Mouse (Mus musculus) stomach, embryonic 14.5 days (tissue): ENCODE results near the gene Gpx3. TPM values are rescaled to one million over a fixed set of nuclear protein-coding genes. Genes with fewer than 3 reads are reported as not detected.
"Not testable (repeated sequence)": the region's sequence is repeated elsewhere in the genome, so short reads cannot be mapped to it uniquely, and the experiment has no call there.

Experiments used
- ATAC-seq: fragments of 200-750 bp; cut with Nextera tagmentation; 2 replicates; pipeline ENCODE4 v1.8.0; 2017; ENCODE audit warnings: low read depth, moderate TSS enrichment; ENCODE audit not compliant: insufficient number of reproducible peaks, insufficient read depth, low FRiP score
- H3K27ac ChIP-seq: fragments of 300-500 bp; sonication (generic); 2 replicates; pipeline ENCODE4 v1.5.1; 2014; ENCODE audit warnings: mild to moderate bottlenecking, low read length, moderate library complexity, mixed read lengths
- H3K27me3 ChIP-seq: fragments of 300-500 bp; sonication (generic); 2 replicates; pipeline ENCODE4 v1.6.1; 2014; ENCODE audit warnings: low read length, control low read depth, mixed read lengths; ENCODE audit not compliant: control insufficient read depth, insufficient read depth
- H3K36me3 ChIP-seq: fragments of 300-500 bp; sonication (generic); 2 replicates; pipeline ENCODE4 v1.6.1; 2014; ENCODE audit warnings: mild to moderate bottlenecking, control low read depth, low read length, moderate library complexity, mixed read lengths; ENCODE audit not compliant: control insufficient read depth, insufficient read depth
- H3K4me1 ChIP-seq: fragments of 300-500 bp; sonication (generic); 2 replicates; pipeline ENCODE4 v1.6.1; 2014; ENCODE audit warnings: low read length, control low read depth, mixed read lengths; ENCODE audit not compliant: control insufficient read depth, insufficient read depth
- H3K4me2 ChIP-seq: fragments of 300-500 bp; sonication (generic); replicated peaks from 2 replicates; pipeline ENCODE4 v1.6.1; 2014; ENCODE audit warnings: low read depth, low read length, control low read depth
- H3K4me3 ChIP-seq: fragments of 300-500 bp; sonication (generic); 2 replicates; pipeline ENCODE4 v1.5.1; 2014; ENCODE audit warnings: low read depth, low read length, control low read depth
- H3K9ac ChIP-seq: fragments of 300-500 bp; sonication (generic); replicated peaks from 2 replicates; pipeline ENCODE4 v1.6.1; 2014; ENCODE audit warnings: low read depth, mild to moderate bottlenecking, control low read depth, low read length, moderate library complexity, mixed read lengths
- H3K9me3 ChIP-seq: fragments of 300-500 bp; sonication (generic); 2 replicates; pipeline ENCODE4 v1.6.1; 2016; ENCODE audit warnings: low read depth, low read length, control low read depth; ENCODE audit not compliant: control insufficient read depth
- WGBS: fragments of 180-500 bp; shearing (Covaris S2); extraction: QIAGEN DNeasy Blood & Tissue Kit; methylation state at CpG from one replicate; pipeline ENCODE4 v1.1.7; 2014; 5-methylcytosine and 5-hydroxymethylcytosine counted together
- polyA plus RNA-seq: library from polyadenylated mRNA; unstranded; fragments of >200 nt; fragmentation: Nextera tagmentation; extraction: Ambion mirVana; gene quantifications from 2 replicates; pipeline ENCODE4 v1.2.1, GENCODE M21; 2014

Gene Gpx3
- polyA plus RNA-seq, 1 experiment from 2014 or later = 202 TPM

DNA sequence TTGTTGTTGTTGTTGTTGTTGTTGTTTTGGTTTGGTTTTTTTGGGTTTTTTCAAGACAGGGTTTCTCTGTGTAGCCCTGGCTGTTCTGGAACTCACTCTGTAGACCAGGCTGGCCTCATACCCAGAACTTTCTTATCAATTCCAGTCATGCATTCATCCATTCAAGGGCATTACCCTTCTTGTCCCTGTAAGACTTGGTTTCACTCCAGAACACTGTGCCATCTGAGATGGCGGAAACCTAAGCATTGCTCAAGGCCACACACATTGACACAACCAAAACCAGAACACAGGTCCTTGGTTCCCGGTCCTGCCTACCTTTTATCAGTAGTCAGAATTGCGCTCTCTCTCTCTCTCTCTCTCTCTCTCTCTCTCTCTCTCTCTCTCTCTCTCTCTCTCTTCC, 55.5 kb downstream of the Gpx3 start:
- not testable (repeated sequence) for H3K9me3 ChIP-seq, H3K27me3 ChIP-seq, ATAC-seq, H3K36me3 ChIP-seq, H3K4me2 ChIP-seq, H3K9ac ChIP-seq, H3K4me3 ChIP-seq, H3K27ac ChIP-seq
- H3K4me1 ChIP-seq = peaks cover 21% of the 10 kb centered on the region; the same call in 1 of the 2 replicates
- 83% methylated on average over 3 of the region's 3 CpGs for WGBS

DNA sequence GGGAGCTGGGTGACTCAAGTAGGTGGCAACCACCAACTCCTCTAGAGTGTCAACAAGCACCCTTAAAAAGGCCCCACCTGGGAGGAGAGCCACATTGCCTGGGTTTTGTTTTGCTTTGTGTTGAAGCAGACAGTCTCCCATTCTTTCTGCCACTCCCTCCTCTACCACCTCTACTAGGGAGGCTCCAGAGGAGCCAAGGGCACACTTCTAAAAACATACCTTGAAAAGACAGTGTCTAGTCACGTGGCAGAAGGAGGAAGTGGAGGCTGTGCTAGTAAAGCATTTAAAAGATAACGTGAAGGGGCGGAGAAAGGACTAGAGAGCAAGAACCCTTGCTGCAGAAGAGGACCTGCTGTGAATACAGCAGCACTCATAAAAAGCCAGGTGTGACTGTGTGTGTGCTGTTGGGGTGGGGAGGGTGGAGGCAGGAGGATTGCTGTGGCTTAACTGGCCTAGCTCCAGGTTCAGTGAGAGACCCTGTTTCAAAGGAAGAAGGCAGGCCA, 56.4 kb downstream of the Gpx3 start:
- H3K4me3 ChIP-seq = no peak overlapping the region
- H3K4me2 ChIP-seq = no peak overlapping the region
- no peaks in the 10 kb centered on the region for H3K9me3 ChIP-seq
- peaks cover 26% of the 10 kb centered on the region; the same call in 1 of the 2 replicates for H3K4me1 ChIP-seq
- H3K9ac ChIP-seq = no peak overlapping the region
- peak overlapping the region; percentile 3; the same call in 1 of the 2 replicates for H3K27ac ChIP-seq
- ATAC-seq = no peak
- H3K36me3 ChIP-seq = no peaks in the 10 kb centered on the region
- 48% methylated on average over 3 of the region's 3 CpGs for WGBS
- no peaks in the 10 kb centered on the region for H3K27me3 ChIP-seq

Other genes starting within 250 kb of the Gpx3 start
- 87.7 and 88.6 TPM in 2 replicates for gene Cdc42se2, start 114.8 kb upstream of the Gpx3 start, polyA plus RNA-seq
- gene Lyrm7, start 41.5 kb upstream of the Gpx3 start, polyA plus RNA-seq = 6.8 and 10.1 TPM in 2 replicates
- 672 and 728 TPM in 2 replicates for gene Hint1, start 36.1 kb upstream of the Gpx3 start, polyA plus RNA-seq
- 21.0 and 21.4 TPM in 2 replicates for gene Tnip1, start 60.5 kb downstream of the Gpx3 start, polyA plus RNA-seq
- gene Anxa6, start 131.0 kb downstream of the Gpx3 start, polyA plus RNA-seq = 400 and 419 TPM in 2 replicates
- 1.8 and 3.2 TPM in 2 replicates for gene Ccdc69, start 175.7 kb downstream of the Gpx3 start, polyA plus RNA-seq
- 23.3 and 25.2 TPM in 2 replicates for gene Gm2a, start 195.7 kb downstream of the Gpx3 start, polyA plus RNA-seq
- not detected in 2 replicates for gene Slc36a3, start 249.3 kb downstream of the Gpx3 start, polyA plus RNA-seq